Mouse (Mus musculus): ENCODE measurements around the gene Gm49380.

Gene Gm49380

DNA sequence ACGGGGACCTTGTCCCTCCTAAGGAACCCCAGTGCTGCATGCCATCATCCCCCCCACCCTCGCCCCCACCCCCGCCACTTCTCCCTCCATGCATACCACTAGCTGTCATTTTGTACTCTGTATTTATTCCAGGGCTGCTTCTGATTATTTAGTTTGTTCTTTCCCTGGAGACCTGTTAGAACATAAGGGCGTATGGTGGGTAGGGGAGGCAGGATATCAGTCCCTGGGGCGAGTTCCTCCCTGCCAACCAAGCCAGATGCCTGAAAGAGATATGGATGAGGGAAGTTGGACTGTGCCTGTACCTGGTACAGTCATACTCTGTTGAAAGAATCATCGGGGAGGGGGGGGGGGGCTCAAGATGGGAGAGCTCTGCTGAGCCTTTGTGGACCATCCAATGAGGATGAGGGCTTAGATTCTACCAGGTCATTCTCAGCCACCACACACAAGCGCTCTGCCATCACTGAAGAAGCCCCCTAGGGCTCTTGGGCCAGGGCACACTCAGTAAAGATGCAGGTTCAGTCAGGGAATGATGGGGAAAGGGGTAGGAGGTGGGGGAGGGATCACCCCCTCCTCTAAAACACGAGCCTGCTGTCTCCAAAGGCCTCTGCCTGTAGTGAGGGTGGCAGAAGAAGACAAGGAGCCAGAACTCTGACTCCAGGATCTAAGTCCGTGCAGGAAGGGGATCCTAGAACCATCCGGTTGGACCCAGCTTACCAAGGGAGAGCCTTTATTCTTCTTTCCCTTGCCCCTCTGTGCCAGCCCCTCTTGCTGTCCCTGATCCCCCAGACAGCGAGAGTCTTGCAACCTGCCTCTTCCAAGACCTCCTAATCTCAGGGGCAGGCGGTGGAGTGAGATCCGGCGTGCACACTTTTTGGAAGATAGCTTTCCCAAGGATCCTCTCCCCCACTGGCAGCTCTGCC is 65.5 kb downstream of the Gm49380 start:
- no peak for DNase-seq (ENCODE audit: low read depth, low spot score)

DNA sequence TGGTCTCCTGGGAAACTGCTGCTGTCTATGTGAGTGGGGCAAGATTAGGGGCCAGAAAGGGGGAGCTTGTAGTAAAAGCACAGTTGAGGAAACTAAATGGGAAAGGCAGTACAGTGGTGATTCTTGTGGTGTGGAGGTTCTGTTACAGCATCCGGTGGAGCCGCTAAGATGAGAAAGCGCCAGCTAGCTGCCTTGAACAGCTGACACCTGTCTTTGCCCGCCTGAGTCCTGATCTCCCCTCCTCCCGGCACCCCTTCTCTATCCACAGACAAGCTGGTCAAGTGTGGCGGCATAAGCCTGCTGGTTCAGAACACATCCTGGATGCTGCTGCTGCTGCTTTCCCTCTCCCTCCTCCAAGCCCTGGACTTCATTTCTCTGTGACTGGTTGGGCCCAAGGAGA is 66.2 kb downstream of the Gm49380 start:
- DNase-seq (ENCODE audit: low read depth, low spot score): no peak

DNA sequence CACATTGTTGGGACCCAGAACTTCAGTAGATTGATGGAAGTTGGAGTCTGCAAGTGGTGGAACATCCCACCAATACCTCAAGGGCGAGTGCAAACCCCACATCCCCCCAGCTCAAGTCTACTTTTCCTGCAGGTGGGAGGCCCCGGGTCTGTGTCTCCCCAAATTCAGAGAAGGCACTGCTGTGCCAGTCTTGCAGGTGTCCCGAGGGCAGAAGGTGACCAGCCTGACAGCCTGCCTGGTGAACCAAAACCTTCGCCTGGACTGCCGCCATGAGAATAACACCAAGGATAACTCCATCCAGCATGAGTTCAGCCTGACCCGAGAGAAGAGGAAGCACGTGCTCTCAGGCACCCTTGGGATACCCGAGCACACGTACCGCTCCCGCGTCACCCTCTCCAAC is 66.9 kb downstream of the Gm49380 start:
- no peak for DNase-seq (ENCODE audit: low read depth, low spot score)

DNA sequence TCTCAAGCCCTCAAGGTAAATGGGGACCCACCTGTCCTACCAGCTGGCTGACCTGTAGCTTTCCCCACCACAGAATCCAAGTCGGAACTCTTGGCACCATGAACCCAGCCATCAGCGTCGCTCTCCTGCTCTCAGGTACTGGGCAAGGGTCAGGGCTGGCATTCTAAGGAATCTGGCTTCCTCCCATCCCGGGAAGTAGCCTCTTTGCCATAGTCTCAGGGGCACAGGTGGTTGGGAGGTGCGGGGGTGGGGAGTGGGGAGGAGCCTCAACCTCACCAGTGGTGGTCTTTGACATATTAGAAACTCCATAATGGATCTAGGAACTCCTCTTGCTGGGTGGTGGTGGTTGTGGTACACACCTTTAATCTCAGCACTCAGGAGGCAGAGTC is 67.4 kb downstream of the Gm49380 start:
- no peak for DNase-seq (ENCODE audit: low read depth, low spot score)

DNA sequence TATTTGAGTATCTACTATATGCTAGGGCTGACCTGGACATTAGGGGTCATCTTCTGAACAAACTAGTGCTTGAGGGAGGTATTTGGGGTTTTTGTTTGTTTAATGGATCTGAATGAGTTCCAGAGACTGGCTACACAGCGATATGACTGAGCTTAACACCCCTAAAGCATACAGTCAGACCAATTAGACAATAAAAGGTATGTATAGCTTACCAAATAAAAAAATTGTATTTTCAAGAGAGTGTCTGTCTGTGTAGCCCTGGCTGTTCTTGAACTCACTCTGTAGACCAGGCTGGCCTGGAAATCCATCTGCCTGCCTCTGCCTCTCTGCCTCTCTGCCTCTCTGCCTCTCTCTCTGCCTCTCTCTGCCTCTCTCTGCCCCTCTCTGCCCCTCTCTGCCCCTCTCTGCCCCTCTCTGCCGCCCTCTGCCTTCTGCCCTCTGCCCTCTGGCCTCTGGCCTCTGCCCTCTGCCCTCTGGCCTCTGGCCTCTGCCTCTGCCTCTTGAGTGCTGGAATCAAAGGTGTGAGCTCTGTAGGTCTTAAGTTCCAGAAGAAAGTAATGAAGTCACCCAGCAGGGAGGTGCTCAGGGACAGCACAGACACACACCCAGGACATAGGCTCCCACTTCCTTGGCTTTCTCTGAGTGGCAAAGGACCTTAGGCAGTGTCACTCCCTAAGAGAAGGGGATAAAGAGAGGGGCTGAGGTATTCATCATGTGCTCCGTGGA is 68.0 kb downstream of the Gm49380 start:
- no peak for DNase-seq (ENCODE audit: low read depth, low spot score)

DNA sequence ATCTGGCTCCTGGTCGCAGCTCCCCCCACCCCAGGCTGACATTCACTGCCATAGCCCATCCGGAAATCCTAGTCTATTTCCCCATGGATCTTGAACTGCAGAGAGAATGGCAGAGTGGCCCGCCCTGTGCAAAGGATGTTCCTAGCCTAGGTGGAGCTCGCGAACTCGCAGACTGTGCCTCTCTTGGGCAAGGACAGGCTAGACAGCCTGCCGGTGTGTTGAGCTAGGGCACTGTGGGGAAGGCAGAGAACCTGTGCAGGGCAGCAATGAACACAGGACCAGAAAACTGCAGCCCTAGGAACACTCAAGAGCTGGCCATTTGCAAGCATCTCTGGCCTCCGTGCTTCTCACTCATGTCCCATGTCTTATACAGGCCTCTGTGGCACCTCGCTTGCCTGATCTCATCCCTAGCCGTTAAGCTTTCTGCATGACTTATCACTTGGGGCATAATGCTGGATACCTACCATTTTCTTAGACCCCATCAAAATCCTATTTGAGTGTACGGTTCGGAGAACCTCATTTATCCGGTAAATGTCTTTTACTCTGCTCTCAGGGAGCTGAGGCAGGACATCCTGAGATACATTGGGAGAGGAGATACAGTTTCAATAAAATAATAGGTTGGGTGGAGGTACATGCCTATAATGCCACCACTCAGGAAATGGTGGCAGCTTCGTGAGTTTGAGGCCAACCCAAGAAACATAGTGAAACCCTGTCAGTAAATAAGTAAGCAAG is 68.7 kb downstream of the Gm49380 start:
- DNase-seq (ENCODE audit: low read depth, low spot score): no peak

DNA sequence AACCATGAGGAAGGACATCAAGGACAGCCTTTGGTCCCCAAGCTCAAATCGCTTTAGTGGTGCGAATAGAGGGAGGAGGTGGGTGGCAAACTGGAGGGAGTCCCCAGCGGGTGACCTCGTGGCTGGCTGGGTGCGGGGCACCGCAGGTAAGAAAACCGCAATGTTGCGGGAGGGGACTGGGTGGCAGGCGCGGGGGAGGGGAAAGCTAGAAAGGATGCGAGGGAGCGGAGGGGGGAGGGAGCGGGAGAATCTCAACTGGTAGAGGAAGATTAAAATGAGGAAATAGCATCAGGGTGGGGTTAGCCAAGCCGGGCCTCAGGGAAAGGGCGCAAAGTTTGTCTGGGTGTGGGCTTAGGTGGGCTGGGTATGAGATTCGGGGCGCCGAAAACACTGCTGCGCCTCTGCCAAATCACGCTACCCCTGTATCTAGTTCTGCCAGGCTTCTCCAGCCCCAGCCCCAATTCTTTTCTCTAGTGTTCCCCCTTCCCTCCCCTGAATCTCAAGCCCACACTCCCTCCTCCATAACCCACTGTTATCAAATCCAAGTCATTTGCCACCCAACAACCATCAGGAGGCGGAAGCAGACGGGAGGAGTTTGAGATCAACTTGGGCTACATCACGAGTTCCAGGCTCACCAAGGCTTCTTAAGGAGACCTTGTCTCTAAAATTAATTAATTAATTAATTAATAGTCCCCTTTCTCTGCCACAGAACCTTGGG is 69.4 kb downstream of the Gm49380 start:
- no peak for DNase-seq (ENCODE audit: low read depth, low spot score)

DNA sequence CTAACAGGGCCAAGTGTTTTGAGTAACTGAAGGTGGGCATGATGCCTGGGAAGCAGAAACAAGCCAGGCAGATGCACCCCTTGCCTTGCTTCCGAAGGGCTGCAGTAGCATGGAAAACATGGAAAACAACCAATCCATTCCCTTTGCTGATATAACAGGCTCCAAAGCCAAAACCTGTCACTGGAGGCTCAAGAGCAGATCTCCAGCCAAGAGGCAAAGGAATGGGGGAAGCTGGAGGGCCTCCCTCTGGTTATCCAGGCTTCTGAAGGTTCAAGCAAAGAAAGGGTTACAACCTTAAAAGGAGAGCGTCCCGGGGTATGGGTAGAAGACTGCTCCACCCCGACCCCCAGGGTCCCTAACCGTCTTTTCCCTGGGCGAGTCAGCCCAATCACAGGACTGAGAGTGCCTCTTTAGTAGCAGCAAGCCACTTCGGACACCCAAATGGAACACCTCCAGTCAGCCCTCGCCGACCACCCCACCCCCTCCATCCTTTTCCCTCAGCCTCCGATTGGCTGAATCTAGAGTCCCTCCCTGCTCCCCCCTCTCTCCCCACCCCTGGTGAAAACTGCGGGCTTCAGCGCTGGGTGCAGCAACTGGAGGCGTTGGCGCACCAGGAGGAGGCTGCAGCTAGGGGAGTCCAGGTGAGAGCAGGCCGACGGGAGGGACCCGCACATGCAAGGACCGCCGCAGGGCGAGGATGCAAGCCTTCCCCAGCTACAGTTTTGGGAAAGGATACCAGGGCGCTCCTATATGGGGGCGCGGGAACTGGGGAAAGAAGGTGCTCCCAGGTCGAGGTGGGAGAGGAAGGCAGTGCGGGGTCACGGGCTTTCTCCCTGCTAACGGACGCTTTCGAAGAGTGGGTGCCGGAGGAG is 70.2 kb downstream of the Gm49380 start, which contains the start of gene Thy1:
TSS of gene Thy1 (plus strand) at position 549 of the 872 bp plus-strand sequence.
- peak; percentile 27 for DNase-seq (ENCODE audit: low read depth, low spot score)

DNA sequence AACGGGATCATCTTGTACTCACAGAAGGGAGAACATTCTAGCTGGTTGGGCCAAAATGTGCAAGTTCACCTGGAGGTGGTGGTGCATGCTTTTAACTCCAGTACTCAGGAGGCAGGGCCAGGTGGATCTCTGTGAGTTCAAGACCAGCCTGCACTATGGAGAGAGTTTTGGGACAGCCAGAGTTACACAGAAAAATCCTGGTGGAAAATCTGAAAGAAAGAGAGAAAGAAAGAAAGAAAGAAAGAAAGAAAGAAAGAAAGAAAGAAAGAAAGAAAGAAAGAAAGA is 71.0 kb downstream of the Gm49380 start:
- no peak for DNase-seq (ENCODE audit: low read depth, low spot score)

DNA sequence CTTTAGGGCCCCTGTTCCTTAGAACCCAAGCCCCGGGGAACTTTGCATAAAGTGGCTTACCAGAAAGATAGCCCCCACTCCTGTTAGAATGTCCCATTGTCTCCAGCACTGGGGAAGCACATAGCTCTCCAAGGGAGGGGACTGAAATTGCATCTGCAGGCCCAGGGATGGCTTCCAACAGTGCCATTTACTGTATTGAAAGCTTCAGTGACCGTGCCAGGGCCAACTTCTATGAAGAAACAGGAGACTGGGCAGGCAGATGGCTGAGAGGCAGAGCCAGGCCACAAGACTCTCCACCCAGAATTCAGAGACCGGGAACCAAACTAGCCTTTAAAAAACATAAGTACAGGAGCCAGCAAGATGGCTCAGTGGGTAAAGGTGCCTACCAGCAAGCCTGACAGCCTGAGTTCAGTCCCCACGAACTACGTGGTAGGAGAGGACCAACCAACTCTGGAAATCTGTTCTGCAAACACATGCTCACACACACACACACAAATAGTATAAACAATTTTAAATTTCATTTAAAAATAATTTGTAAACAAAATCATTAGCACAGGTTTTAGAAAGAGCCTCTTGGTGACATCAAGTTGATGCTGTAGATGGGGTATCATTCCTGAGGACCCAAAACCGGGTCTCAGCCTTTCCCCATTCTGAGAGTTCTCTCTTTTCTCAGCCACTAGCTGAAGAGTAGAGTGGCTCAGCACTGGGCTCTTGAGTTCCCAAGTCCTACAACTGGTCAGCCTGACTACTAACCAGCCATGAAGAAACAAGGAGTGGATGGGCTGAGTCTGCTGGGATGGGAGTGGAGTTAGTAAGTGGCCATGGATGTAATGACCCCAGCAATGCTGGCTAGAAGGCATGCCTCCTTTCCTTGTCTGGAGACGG is 71.5 kb downstream of the Gm49380 start:
- DNase-seq (ENCODE audit: low read depth, low spot score): no peak

DNA sequence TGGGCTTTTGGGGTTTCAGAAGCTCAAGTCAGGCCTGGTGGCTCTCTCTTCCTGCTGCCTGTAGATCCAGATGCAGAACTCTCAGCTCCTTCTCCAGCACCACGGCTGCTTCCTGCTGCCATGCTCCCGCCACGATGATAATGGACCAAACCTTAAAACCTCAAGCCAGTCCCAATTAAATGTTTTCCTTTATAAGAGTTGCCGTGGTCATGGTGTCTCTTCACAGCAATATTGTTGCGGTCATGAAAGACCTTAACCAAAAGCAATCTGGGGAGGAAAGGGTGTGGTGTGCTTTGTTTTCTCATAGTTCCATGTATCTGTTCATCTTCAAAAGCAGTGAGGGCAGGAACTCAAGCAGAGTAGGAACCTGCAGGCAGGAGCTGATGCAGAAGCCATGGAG is 76.2 kb downstream of the Gm49380 start:
- no peak for DNase-seq (ENCODE audit: low read depth, low spot score)

DNA sequence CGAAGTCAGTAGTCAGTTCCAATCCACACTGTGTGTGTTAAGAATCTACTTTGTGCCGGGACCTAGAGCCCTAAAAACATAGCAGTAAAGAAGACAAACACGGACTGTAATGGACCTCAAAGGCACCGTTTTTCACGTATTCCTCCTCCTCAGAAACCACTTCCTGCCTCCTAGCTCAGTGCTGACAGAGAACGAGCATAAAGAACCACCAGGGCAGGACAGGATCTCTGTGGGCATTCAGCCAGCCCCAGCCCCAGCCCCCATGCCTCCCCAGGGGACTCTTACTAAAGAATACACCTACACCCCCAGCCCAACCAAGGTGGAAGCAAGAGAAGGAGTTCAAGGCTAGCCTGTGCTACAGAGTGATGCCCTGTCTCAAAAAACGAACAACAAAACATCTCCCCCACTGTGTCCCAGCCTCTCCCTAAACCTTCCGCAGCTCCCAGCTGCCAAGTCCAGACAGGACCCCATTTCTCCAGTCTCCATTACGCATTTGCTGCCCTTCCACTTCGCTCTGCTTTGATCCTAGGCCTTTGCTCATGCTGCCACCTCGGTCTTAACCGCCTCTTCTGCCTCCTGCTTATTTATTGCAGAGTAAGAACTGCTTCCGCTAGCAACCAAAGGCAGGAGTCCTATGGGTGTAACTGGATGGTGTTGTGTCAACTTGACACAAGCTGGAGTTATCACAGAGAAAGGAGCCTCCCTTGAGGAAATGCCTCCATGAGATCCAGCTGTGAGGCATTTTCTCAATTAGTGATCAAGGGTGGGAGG is 79.2 kb downstream of the Gm49380 start:
- DNase-seq (ENCODE audit: low read depth, low spot score): no peak

DNA sequence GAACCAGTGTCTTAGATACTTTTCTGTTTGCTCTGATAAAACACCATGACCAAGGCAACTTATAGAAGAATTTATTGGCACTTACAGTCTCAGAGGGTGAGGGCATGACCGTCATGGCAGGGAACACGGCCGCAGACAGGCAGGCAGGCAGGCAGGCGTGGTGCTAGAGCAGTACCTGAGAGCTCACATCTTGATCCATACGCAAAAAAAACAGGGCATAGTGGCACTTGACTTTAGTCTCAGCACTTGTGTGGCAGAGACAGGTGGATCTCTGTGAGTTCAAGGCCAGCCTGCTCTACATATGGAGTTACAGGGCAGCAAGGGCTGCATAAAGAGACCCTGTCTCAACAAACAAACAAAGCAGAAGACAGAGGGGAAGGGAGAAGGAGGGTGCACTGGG is 80.0 kb downstream of the Gm49380 start:
- no peak for DNase-seq (ENCODE audit: low read depth, low spot score)

DNA sequence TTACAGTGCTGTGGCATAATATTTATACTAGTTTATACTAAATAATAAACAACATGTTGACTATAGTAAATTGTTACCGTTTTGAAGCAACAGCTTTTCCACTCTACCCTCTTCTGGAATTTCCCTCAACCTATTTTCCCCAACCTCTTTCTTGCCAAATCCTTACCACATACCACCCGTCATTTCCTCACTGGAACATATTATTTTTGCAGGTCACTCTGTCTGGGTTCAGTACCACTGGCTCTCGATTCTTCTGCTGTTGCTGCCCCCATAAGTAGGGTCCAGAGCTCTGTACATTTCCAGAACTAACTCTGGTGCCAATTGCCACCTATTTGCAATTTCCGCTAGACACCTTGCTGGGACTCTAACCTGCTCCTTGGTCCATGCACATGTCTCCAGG is 81.4 kb downstream of the Gm49380 start:
- DNase-seq (ENCODE audit: low read depth, low spot score): no peak

DNA sequence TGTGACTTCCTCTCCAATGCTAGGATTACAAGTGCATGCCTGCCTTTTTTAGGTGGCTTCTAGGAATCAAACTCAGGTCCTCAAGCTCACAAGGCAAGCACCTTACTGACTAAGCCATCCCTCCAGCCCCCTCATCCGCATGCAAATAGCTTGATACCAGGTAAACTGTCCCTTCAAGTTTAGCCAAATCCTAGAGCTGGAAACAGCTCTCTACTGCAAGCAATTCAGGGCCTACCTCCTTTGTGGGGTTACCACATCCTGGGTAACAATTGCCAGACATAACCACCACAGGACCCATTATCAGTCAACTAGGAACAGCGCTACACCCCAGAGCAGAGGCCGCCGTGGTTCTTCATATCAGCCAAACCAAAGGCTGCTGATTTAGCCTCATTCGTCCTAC is 82.2 kb downstream of the Gm49380 start:
- no peak for DNase-seq (ENCODE audit: low read depth, low spot score)

DNA sequence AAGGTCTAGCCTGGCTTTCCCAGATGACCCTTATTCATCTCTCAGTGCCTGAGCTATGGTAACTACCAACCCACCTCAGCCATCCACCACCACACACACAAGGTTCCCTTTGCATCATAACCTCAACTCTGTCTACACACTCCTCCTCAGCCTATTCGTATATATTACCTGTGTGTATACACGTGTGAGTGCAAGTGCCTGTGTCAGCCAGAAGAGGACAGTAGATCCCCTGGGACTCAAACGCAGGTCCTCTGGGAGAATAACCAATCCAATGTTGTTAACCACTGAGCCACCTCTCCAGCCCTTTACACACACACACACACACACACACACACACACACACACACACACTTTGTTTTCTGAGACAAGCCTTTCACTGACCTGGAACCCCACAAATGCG is 82.7 kb downstream of the Gm49380 start:
- no peak for DNase-seq (ENCODE audit: low read depth, low spot score)

DNA sequence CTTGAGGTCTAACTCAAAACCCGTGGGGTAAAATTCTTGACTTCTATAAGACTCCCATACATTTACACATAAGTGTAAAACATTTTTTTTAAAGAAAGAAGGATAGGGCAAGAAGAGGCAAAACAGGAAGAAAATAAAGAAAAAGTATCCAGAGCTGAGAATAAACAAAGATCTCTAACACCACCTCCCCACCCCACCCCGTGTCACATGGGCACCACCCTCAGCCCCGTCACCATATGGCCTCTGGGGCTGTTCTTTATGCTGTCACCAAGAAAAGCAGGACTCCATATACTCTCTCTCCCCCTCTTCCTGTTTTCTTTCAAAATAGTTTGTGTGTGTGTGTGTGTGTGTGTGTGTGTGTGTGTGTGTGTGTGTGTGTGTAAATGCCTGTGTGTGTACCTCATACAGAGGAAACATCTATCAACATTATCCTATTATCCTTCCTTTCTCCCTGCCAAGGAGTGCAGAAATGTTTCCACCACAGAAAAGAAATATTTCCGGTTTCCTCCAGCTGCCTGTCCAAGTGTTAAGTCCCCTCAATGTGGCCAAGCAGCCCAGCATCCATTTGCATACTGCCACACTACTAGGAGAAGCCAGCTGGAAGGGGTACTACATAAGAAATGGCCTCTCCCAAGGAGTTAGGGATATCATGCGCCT is 83.6 kb downstream of the Gm49380 start:
- DNase-seq (ENCODE audit: low read depth, low spot score): no peak

DNA sequence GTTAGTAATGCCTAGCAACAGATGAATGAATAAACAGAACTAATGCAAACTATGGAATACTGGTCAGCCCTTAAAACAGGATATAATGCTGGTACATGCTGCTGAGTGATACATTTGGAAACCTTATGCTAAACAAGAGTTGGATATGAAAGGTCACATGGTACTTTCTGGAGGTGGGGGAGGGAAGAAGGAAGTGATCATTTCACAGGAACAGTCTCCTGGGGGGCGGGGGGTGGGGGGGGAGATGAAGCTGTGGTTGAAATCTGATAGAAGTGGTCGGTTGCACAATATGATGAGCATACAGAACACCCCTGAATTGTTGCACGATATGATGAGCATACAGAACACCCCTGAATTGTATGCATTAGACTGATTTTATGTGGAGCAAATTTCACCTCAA is 89.2 kb downstream of the Gm49380 start:
- no peak for DNase-seq (ENCODE audit: low read depth, low spot score)

Data from forelimb bud, embryonic 11.5 days (tissue).